Mouse (Mus musculus) heart, embryonic 12.5 days (tissue): Measurements from ENCODE around the gene Pax7. TPM values are rescaled to one million over a fixed set of nuclear protein-coding genes. Genes with fewer than 3 reads are reported as not detected.

ENCODE experiments used
- ATAC-seq: fragments of 200-750 bp; cut with Nextera tagmentation; 2 replicates; pipeline ENCODE4 v1.8.0; 2017; ENCODE audit warnings: moderate TSS enrichment, moderate library complexity; ENCODE audit not compliant: insufficient number of reproducible peaks, low FRiP score
- H3K27ac ChIP-seq: fragments of 300-500 bp; sonication (generic); 2 replicates; pipeline ENCODE4 v1.5.1; 2016; ENCODE audit warnings: mild to moderate bottlenecking, moderate library complexity; ENCODE audit not compliant: poor library complexity, severe bottlenecking
- H3K27me3 ChIP-seq: fragments of 300-500 bp; sonication (generic); replicated peaks from 2 replicates; pipeline ENCODE4 v1.6.1; 2016; ENCODE audit warnings: mild to moderate bottlenecking, moderate library complexity
- H3K36me3 ChIP-seq: fragments of 300-500 bp; sonication (generic); 2 replicates; pipeline ENCODE4 v1.6.1; 2016; ENCODE audit warnings: mild to moderate bottlenecking, moderate library complexity
- H3K4me1 ChIP-seq: fragments of 300-500 bp; sonication (generic); replicated peaks from 2 replicates; pipeline ENCODE4 v1.6.1; 2016; ENCODE audit warnings: mild to moderate bottlenecking
- H3K4me2 ChIP-seq: fragments of 300-500 bp; sonication (generic); 2 replicates; pipeline ENCODE4 v1.6.1; 2016; ENCODE audit warnings: mild to moderate bottlenecking, moderate library complexity
- H3K4me3 ChIP-seq: fragments of 300-500 bp; sonication (generic); 2 replicates; pipeline ENCODE4 v1.5.1; 2016; ENCODE audit warnings: mild to moderate bottlenecking
- H3K9ac ChIP-seq: fragments of 300-500 bp; sonication (generic); 2 replicates; pipeline ENCODE4 v1.6.1; 2016; ENCODE audit warnings: mild to moderate bottlenecking, moderate library complexity
- H3K9me3 ChIP-seq: fragments of 300-500 bp; sonication (generic); replicated peaks from 2 replicates; pipeline ENCODE4 v1.6.1; 2016; ENCODE audit warnings: mild to moderate bottlenecking, moderate library complexity
- WGBS: fragments of 180-500 bp; shearing (Covaris S2); methylation state at CpG from one replicate; pipeline ENCODE4 v1.1.7; 2016; 5-methylcytosine and 5-hydroxymethylcytosine counted together
- polyA plus RNA-seq: library from polyadenylated mRNA; unstranded; fragments of >200 nt; fragmentation: Nextera tagmentation; extraction: Ambion mirVana; gene quantifications from 2 replicates; pipeline ENCODE4 v1.2.1, GENCODE M21; 2016

Pax7 gene
- polyA plus RNA-seq, 1 experiment from 2014 or later = 0.06 TPM

DNA sequence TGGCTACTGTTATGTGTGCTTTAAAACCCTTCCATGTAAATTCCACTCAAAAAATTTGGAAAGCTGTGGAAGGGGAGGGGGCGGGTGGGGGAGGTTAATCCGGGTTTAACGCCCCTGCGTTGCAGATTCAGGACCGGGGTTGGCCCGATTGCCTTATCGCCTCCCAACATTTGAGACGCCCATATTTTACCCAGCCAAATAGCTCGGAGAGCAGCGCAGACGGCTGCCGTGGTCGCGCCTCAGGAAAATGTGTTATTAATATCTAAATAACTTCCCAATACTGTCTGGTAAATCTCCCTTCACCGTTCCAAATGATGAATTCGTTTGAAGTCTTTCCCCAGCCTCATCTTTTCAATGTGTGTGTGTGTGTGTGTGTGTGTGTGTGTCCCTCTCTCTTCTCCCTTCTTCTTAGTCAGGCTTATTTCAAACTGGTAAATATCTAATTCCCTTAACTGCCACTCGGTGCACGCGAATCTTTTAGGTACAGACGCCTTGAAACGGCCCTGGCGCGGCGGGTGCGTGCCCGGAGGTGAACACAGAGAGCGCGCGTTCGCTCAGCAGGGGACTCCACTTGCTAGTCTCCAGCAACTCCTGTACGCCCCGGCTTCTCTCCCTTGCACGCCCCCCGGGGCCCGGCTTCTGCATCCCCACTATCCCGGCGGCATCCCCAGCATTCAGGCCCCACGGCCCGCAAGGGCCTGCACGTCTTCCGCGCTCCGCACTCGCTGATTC is 10.0 kb downstream of the Pax7 start:
- under 1% methylated on average over 44 of the region's 44 CpGs for WGBS
- Histone ChIP-seq H3K4me1 (peaks cover 16% of the 10 kb centered on the region), H3K36me3 (no peaks in the 10 kb centered on the region), H3K27ac (no peak overlapping the region), H3K9me3 (no peaks in the 10 kb centered on the region), H3K4me2 (0 out of 2 replicates have a peak overlapping the region, but pooled peaks have one; percentile 9), H3K4me3 (no peak overlapping the region), H3K27me3 (peaks cover 96% of the 10 kb centered on the region), H3K9ac (no peak overlapping the region)
- ATAC-seq = no peak

DNA sequence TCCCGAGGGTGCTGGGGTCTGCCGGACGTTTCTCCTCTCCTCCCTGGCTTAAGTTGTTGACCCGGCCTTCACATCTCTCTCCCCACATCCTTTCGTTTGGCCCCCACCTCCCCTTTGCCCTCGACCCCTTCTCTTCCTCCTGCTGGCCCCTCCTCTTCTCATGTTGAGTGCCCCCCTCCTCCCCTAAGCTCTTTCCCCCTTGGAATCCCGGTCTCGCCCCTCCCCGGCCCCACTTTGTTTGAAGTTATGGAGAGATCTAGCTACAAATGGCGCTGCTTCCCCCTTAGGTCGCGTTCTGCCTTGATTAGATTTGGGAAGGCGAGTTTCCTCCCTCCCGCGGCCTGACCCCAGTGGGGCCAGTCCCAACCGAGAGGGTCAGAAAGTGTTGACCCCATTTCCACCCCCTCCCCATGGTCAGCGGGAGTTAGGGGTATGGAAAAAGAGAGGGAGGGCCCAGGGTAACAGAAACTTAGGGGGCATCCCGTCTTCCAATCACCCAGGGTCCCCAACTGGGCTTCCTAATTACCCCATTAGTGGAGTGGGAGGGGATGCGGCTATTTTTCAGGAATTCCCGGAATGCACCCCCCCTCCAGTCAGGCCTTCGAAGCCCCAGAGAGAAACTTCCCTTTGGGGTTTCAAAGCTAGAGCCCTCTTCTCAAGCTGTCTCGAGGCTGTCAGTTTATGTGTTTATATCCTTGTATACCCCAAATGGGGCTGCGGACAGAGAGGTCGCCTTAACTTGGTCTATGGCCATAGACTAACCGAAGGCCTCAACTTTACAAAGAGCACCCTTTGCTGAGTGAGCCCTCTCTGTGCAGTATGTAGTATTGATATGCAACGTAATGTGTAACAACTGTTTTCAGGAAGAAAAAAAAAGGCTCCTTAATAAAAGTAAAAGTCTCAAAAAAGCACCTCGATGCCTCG is 10.9 kb downstream of the Pax7 start:
- Histone ChIP-seq H3K27ac (no peak overlapping the region), H3K4me3 (no peak overlapping the region), H3K27me3 (peaks cover 96% of the 10 kb centered on the region), H3K4me2 (no peak overlapping the region), H3K4me1 (peaks cover 23% of the 10 kb centered on the region), H3K9me3 (no peaks in the 10 kb centered on the region), H3K36me3 (no peaks in the 10 kb centered on the region), H3K9ac (no peak overlapping the region)
- no peak for ATAC-seq
- WGBS = 1% methylated on average over 28 of the region's 28 CpGs

DNA sequence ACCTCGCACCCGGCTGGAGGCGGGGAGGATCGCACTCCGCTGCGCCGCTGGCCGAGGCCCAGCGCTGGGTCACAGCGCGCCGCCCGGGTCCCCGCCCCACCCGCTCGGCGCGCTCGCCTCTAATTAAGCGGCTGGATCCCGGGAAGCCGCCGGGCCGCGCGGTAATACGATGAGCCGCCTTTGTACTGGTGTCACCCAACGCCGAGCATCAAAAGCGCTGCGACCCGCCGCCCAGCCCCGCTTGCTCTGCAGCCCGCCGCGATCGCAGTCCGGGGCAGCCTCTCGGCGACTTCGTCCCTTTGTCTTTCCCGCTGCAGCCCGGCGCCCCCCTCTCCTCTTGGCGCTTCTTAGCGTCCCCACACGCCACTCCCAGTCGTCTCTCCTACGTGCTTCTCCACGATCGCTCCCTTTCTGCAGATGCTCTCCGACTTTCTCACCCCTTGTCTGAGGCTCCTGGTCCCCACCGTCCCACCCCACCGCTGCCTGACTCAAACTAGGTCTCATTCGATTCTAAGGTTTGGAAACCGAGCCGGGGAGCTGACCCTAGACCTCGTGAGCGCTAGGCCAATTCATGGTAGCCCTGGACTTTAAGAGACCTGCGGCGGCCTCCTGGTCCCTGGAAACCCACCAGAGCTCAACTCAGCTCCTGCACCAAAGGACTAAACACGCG is 11.7 kb downstream of the Pax7 start:
- H3K9ac ChIP-seq = no peak overlapping the region
- peaks cover 97% of the 10 kb centered on the region for H3K27me3 ChIP-seq

DNA sequence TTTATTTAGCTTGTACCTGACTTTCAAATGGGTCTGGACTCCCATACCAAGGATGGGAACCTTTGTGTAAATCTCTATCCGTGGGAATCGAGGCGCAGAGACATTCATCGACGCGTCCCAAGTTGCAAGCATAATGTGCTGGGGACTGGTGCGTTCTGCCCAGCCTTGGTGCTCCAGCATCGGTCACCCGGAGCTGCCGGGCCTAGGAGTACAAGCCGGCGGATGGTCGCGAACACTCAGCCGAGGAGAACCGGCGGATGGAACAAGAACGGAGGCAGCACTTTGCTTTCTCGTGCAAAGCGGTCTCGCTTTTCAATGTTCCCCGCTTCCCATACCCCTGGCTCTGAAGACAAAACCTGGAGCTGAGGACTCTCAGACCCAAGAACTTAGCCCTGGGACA is 12.3 kb downstream of the Pax7 start:
- Histone ChIP-seq H3K27me3 (peaks cover 97% of the 10 kb centered on the region), H3K36me3 (no peaks in the 10 kb centered on the region), H3K4me2 (peak overlapping the region; percentile 52; the same call in 1 of the 2 replicates), H3K9ac (no peak overlapping the region), H3K27ac (no peak overlapping the region), H3K4me3 (peak overlapping the region; percentile 23), H3K4me1 (peaks cover 23% of the 10 kb centered on the region), H3K9me3 (no peaks in the 10 kb centered on the region)
- no peak for ATAC-seq
- 1% methylated on average over 22 of the region's 22 CpGs for WGBS

More for the DNA sequence above, 11.7 kb downstream of the Pax7 start:
- H3K4me1 ChIP-seq = peaks cover 23% of the 10 kb centered on the region
- H3K36me3 ChIP-seq = no peaks in the 10 kb centered on the region
- peak overlapping the region; percentile 52 for H3K4me2 ChIP-seq
- no peaks in the 10 kb centered on the region for H3K9me3 ChIP-seq
- WGBS = under 1% methylated on average over 63 of the region's 65 CpGs
- ATAC-seq = no peak
- H3K27ac ChIP-seq = no peak overlapping the region
- H3K4me3 ChIP-seq = peak overlapping the region; percentile 23

DNA sequence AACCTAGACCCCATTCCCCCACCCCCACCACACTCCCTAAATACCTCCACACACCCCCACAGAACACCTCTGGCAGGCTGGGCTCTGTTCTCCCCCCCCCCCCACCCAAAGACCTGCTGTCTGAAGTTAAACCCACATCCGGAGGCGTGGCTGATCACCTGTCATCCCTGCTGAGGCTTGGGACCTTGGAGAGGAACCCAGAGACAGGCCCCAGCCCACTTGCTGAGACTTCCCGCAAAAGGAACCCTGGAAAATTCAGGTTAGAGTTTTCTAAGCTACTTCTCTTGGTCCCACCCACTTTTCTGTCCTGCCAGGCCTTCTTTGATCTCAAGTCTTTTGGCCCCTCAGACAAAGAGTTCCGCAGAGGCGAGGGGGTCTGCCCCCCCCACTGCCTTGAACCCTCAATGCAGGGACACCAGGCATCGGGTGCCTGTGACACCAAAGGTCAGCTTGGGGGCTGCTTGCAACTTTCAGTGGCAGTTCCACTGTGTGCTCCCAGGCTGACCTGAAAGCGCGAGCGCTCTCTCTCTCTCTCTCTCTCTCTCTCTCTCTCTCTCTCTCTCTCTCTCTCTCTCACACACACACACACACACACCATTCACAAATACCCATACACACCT is 13.8 kb downstream of the Pax7 start:
- peaks cover 23% of the 10 kb centered on the region for H3K4me1 ChIP-seq
- 2% methylated on average over 9 of the region's 9 CpGs for WGBS
- no peak for ATAC-seq

DNA sequence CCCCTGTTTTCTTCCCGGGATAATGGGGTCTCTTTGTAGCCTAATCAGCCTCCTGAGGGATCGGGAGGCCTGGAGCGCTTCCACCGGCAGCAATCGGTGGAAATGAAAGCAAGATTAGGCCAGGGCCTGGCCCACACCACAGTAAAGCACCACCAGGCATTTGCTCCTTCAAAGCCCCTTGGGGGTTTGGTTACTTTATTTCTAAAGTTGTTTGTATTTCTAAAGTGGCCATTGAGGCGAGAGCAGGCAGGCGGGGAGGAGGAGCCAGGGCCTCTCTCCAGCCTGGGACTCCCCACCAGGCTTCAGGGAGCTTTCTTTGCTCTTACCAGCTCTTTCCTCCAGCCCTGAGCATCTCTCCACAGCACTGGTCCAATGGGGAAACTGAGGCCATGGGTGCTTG is 15.2 kb downstream of the Pax7 start:
- WGBS = 2% methylated on average over 7 of the region's 7 CpGs
- no peak for ATAC-seq
- Histone ChIP-seq H3K9ac (no peak overlapping the region), H3K27ac (no peak overlapping the region), H3K4me2 (no peak overlapping the region), H3K4me1 (peaks cover 15% of the 10 kb centered on the region), H3K36me3 (no peaks in the 10 kb centered on the region), H3K27me3 (peaks cover 95% of the 10 kb centered on the region), H3K4me3 (no peak overlapping the region), H3K9me3 (no peaks in the 10 kb centered on the region)

More for the DNA sequence above, 13.8 kb downstream of the Pax7 start:
- peaks cover 95% of the 10 kb centered on the region for H3K27me3 ChIP-seq
- H3K9ac ChIP-seq = no peak overlapping the region
- no peaks in the 10 kb centered on the region for H3K36me3 ChIP-seq
- H3K4me2 ChIP-seq = no peak overlapping the region
- H3K4me3 ChIP-seq = no peak overlapping the region
- no peaks in the 10 kb centered on the region for H3K9me3 ChIP-seq
- no peak overlapping the region for H3K27ac ChIP-seq

DNA sequence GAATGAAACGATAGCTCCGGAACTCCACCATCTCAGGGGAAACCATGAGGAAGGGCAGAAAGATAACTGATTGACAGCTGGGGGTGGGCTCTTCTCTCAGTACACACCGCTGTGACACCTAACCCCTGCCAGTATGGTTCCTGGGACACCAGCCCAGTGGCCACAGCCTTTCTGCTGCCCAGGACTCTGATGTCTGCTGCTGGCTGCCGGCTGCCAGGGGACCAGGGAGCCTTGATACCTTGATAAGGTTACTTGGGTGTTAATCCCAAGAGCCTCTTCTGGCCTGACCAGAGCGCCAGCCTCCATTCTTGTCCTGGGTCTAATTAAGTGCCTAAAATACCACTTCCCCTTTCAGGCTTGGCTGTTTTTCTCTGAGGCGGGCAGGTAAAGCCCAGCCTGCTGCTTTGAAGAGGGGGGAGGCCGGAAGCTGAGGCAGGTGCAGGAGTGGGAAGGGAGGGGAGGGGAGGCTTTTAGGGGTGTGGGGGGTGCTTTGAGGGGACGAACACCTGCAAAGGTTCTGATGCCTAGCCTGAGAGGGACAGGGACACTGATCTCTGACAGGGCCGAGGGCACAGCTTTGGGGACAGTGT is 19.9 kb downstream of the Pax7 start:
- H3K9me3 ChIP-seq = 0 out of 2 replicates have a peak, but pooled peaks cover 4% of the 10 kb centered on the region
- H3K36me3 ChIP-seq = no peaks in the 10 kb centered on the region
- no peak overlapping the region for H3K9ac ChIP-seq
- peaks cover 25% of the 10 kb centered on the region for H3K4me1 ChIP-seq
- H3K4me3 ChIP-seq = no peak overlapping the region
- WGBS = 10% methylated on average over 9 of the region's 9 CpGs
- no peak overlapping the region for H3K27ac ChIP-seq
- H3K27me3 ChIP-seq = peaks cover 99% of the 10 kb centered on the region
- no peak overlapping the region for H3K4me2 ChIP-seq
- ATAC-seq = no peak

DNA sequence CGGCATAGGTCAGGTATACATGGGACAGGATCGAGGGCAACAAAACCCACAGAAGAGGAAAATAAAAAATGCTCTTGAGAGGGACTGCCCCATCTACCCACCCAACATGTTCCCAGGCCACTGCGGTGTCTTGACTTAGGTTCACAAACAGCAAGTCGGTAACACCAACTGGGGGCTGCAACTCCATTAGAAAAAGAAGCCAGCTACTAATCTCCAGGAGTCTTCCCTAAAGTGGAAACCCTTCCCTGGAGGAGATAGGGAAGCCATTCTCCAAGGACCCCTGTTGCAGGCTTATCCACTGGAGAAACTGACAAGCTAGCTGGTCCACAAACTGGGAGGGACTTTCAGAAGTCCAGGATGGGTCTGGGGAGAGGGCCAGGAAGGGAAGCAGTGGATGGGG is 21.4 kb downstream of the Pax7 start:
- Histone ChIP-seq H3K4me3 (no peak overlapping the region), H3K27me3 (peaks cover 95% of the 10 kb centered on the region), H3K9ac (no peak overlapping the region), H3K36me3 (no peaks in the 10 kb centered on the region), H3K9me3 (0 out of 2 replicates have a peak, but pooled peaks cover 4% of the 10 kb centered on the region), H3K4me2 (no peak overlapping the region), H3K4me1 (peaks cover 21% of the 10 kb centered on the region), H3K27ac (no peak overlapping the region)
- ATAC-seq = no peak
- WGBS = 47% methylated on average over 4 of the region's 4 CpGs

DNA sequence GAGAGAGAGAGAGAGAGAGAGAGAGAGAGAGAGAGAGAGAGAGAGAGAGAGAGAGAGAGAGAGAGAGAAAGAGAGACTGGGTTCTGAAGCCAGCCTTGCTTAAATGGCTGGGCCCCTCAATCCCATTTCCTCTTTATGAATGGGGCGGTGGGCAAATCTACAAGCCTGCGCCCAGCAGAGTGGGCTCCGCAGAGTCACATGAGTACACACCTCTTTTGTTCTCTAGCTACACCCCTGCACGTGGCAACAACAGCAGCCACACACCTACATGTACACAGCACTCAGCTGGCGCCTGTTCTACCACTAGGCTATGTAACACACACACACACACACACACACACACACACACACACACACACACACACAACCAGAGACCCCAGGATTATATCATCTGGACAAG is 21.9 kb downstream of the Pax7 start:
- H3K36me3 ChIP-seq = no peaks in the 10 kb centered on the region
- H3K4me3 ChIP-seq = no peak overlapping the region
- 38% methylated on average over 5 of the region's 5 CpGs for WGBS
- ATAC-seq = no peak
- peaks cover 95% of the 10 kb centered on the region for H3K27me3 ChIP-seq
- H3K4me2 ChIP-seq = peak overlapping the region; percentile 42; the same call in 1 of the 2 replicates
- no peak overlapping the region for H3K27ac ChIP-seq
- H3K4me1 ChIP-seq = peaks cover 21% of the 10 kb centered on the region
- H3K9me3 ChIP-seq = 0 out of 2 replicates have a peak, but pooled peaks cover 4% of the 10 kb centered on the region
- H3K9ac ChIP-seq = no peak overlapping the region

DNA sequence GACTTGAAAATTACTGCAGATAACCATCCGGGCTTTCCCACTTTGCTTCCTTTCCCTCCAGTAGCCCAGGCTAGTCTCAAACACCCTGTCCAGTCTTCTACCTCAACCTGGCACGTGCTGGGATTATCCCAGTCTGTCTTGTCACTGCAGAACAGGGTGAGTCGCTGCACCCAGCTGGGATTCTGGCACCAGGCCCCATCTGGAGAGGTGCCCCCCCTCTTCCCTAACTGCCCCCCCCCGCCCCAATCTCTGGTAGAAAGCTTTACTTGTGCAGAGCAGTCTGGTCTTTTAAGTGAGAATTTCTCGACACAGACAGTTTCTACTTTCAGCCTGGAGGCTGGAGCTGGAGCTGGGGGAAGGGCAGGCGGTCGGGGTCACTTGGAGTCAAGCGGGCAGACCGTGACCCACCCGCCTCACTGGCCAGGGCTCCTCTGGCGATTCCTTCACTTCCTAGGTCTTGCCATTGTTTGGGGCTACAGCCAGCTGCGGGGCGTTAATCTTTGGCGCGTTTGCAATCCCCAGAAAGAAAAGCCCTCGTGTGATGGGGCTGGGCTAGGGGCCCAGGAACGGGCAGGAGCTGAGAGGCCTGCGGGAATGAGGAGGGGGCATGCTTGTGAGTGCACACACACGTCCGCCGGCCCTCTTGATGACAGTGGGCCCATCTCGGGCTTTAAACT is 22.4 kb downstream of the Pax7 start:
- no peak for ATAC-seq
- Histone ChIP-seq H3K9me3 (0 out of 2 replicates have a peak, but pooled peaks cover 4% of the 10 kb centered on the region), H3K4me3 (no peak overlapping the region), H3K4me1 (peaks cover 21% of the 10 kb centered on the region), H3K27me3 (peaks cover 95% of the 10 kb centered on the region), H3K27ac (no peak overlapping the region), H3K9ac (no peak overlapping the region), H3K36me3 (no peaks in the 10 kb centered on the region), H3K4me2 (peak overlapping the region; percentile 42)
- 4% methylated on average over 22 of the region's 22 CpGs for WGBS
